Mouse (Mus musculus): ENCODE results near the gene Rrnad1.

GRCm38 (mm10) chr3:87906981-87907857 is 23.3 kb downstream of the Rrnad1 start:
- no peak for TF ChIP-seq CTCF (IDR thresholded peaks at IDR 0.05 in 2 of 3, conservative IDR thresholded peaks at IDR 0.05 in 1 of 3; ENCODE audit: control insufficient read depth in 1 of 3, insufficient read depth in 1 of 3, low read depth in 2 of 3, low read length in 3 of 3, poor library complexity in 1 of 3, severe bottlenecking in 1 of 3)
- peak in 1 of 2 experiments; percentile 49; a peak in 2 of 4 replicates for TF ChIP-seq POLR2A (IDR thresholded peaks at IDR 0.05; ENCODE audit: control insufficient read depth in 1 of 2, insufficient read depth in 1 of 2, low read depth in 1 of 2, low read length in 2 of 2, poor library complexity in 1 of 2)
- TF ChIP-seq ZMIZ1 (IDR thresholded peaks at IDR 0.05; ENCODE audit: low read depth, low read length), result no peak
- TF ChIP-seq GATA1 (IDR thresholded peaks at IDR 0.05; ENCODE audit: low read depth, low read length), result no peak
- no peak for TF ChIP-seq ZKSCAN1 (IDR thresholded peaks at IDR 0.05; ENCODE audit: low read depth, low read length)
- TF ChIP-seq TBP (IDR thresholded peaks at IDR 0.05; ENCODE audit: low read depth, low read length), result peak; percentile 62; the same call in 1 of the 2 replicates
- TF ChIP-seq ZC3H11A (IDR thresholded peaks at IDR 0.05; ENCODE audit: low read depth, low read length), result no peak
- TF ChIP-seq EP300 (IDR thresholded peaks at IDR 0.05; ENCODE audit: low read depth in 1 of 2, low read length in 2 of 2), result peak in 1 of 2 experiments; percentile 38; a peak in 2 of 4 replicates
- no peak for TF ChIP-seq NRF1 (IDR thresholded peaks at IDR 0.05; ENCODE audit: insufficient read depth, low read depth, low read length, poor library complexity, severe bottlenecking)
- no peak for TF ChIP-seq USF2 (IDR thresholded peaks at IDR 0.05; ENCODE audit: borderline replicate concordance in 1 of 2, insufficient read depth in 1 of 2, low read depth in 1 of 2, low read length in 2 of 2)
- no peak for TF ChIP-seq ELF1 (IDR thresholded peaks at IDR 0.05; ENCODE audit: low read depth, low read length)
- TF ChIP-seq SMC3 (IDR thresholded peaks at IDR 0.05; ENCODE audit: low read depth, low read length), result no peak
- TF ChIP-seq E2F4 (IDR thresholded peaks at IDR 0.05; ENCODE audit: borderline replicate concordance, low read depth, low read length), result no peak
- TF ChIP-seq MAFK (IDR thresholded peaks at IDR 0.05; ENCODE audit: borderline replicate concordance, low read depth, low read length), result no peak
